31 mouse cellular contexts compared by ENCODE assay signal in the genomic region with DNA sequence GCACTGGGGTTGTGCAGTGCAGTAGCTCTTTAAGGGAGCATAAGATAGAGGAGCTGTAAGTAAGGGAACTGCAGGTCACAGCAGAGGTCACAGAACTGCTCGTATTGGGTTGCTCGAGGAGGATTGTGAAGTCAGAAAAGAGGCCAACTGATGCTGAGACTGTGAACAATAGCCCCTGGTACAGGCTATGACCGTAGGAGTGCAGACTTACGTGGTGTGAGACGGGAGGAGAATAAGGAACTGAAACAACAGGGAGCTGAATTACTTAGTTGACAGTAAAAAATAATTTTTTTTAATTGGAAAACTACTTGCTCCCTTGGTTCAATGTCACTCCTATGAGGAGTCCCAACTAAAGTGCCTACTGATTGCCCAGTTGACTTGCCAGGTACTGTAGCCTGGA. TPM values are rescaled to one million over a fixed set of nuclear protein-coding genes. Genes with fewer than 3 reads are reported as not detected.
A peak's percentile ranks its signal among the peaks of the same experiment; 100 is the strongest.
DNase-seq lines count a peak whose midpoint lies in the region; ATAC-seq lines count a peak whose summit lies in the region.
"Had no signal": no experiment of that assay in that cellular context is flagged by ENCODE, and none has a peak within 500 bp of the region (broad histone marks: within the 10 kb centered on the region; RNA-seq: fewer than 3 reads in every experiment).

No protein-coding gene starts in this region.

- intact Hi-C loops in heart, postnatal 25 days (cut with DNase I), result no loop called here

- ATAC-seq in megakaryocyte, adult 5-6 weeks (ENCODE audit: poor library complexity, severe bottlenecking), result peak; percentile 71
- no peak for ATAC-seq in neural tube, embryonic 15.5 days (ENCODE audit: low FRiP score)
- ATAC-seq: activated CD4-positive, CD25-positive, alpha-beta regulatory T cell, adult 4 months; CD4-positive, CD25-positive, alpha-beta regulatory T cell, adult 4 months; forebrain, embryonic 15.5 days; hindbrain, embryonic 16.5 days; intestine, embryonic 15.5 days had no signal

- no peaks in the 10 kb centered on the region for H3K4me1 ChIP-seq in neural tube, embryonic 15.5 days
- H3K4me1 ChIP-seq: embryonic facial prominence, embryonic 13.5 days; forebrain, embryonic 12.5 days; forebrain, embryonic 15.5 days; hindbrain, embryonic 13.5 days; intestine, embryonic 15.5 days had no signal

- H3K4me3 ChIP-seq in neural tube, embryonic 15.5 days (replicated peaks), result no peak overlapping the region
- H3K4me3 ChIP-seq: embryonic facial prominence, embryonic 10.5 days; embryonic facial prominence, embryonic 13.5 days; erythroblast, embryonic 14.5 days; forebrain, embryonic 12.5 days; forebrain, embryonic 15.5 days; hindbrain, embryonic 10.5 days; hindbrain, embryonic 13.5 days; intestine, embryonic 15.5 days had no signal

- no peaks in the 10 kb centered on the region for H3K27me3 ChIP-seq in neural tube, embryonic 15.5 days (replicated peaks)
- H3K27me3 ChIP-seq: embryonic facial prominence, embryonic 13.5 days; forebrain, embryonic 12.5 days; forebrain, embryonic 15.5 days; hindbrain, embryonic 13.5 days; intestine, embryonic 15.5 days had no signal

- DNase-seq in heart, adult 11 months, result peak; percentile 41
- DNase-seq in heart, postnatal 25 days (ENCODE audit: low spot score), result no peak
- DNase-seq in embryo, embryonic 10.5 days (ENCODE audit: low spot score), result peak; percentile 26
- DNase-seq in right cerebral cortex, postnatal 14 days, result no peak
- no peak for DNase-seq in retina, embryonic 14.5 days (ENCODE audit: low spot score)
- DNase-seq: adrenal gland, postnatal 10 days; adrenal gland, postnatal 36 days; cerebellum, adult 18-20 months; cerebellum, adult 9-10 months; cerebellum, postnatal 14 days; gastrocnemius, postnatal 25 days; heart, postnatal 36 days had no signal

- 32% methylated on average over 5 of the region's 5 CpGs for WGBS in neural tube, embryonic 15.5 days

- no peak overlapping the region for H3K9ac ChIP-seq in neural tube, embryonic 15.5 days (replicated peaks)
- H3K9ac ChIP-seq: embryonic facial prominence, embryonic 13.5 days; forebrain, embryonic 12.5 days; forebrain, embryonic 15.5 days; hindbrain, embryonic 13.5 days; intestine, embryonic 15.5 days had no signal

- H3K27ac ChIP-seq in neural tube, embryonic 15.5 days (replicated peaks), result no peak overlapping the region
- H3K27ac ChIP-seq: embryonic facial prominence, embryonic 10.5 days; embryonic facial prominence, embryonic 13.5 days; forebrain, embryonic 12.5 days; forebrain, embryonic 15.5 days; hindbrain, embryonic 10.5 days; hindbrain, embryonic 13.5 days; intestine, embryonic 15.5 days had no signal

- no peak overlapping the region for H3K4me2 ChIP-seq in neural tube, embryonic 15.5 days
- H3K4me2 ChIP-seq: embryonic facial prominence, embryonic 13.5 days; forebrain, embryonic 12.5 days; forebrain, embryonic 15.5 days; heart, embryonic 11.5 days; hindbrain, embryonic 13.5 days; intestine, embryonic 15.5 days had no signal

- H3K36me3 ChIP-seq in neural tube, embryonic 15.5 days, result no peaks in the 10 kb centered on the region
- H3K36me3 ChIP-seq: embryonic facial prominence, embryonic 10.5 days; embryonic facial prominence, embryonic 13.5 days; forebrain, embryonic 12.5 days; forebrain, embryonic 15.5 days; hindbrain, embryonic 10.5 days; hindbrain, embryonic 13.5 days; intestine, embryonic 15.5 days had no signal

- no peaks in the 10 kb centered on the region for H3K9me3 ChIP-seq in neural tube, embryonic 15.5 days (replicated peaks)
- H3K9me3 ChIP-seq: embryonic facial prominence, embryonic 10.5 days; embryonic facial prominence, embryonic 13.5 days; forebrain, embryonic 12.5 days; forebrain, embryonic 15.5 days; hindbrain, embryonic 10.5 days; hindbrain, embryonic 13.5 days; intestine, embryonic 15.5 days had no signal

RNA-seq across cellular contexts. Expression of gene Mael, which starts 34.4 kb away (rescaled TPM):
- not detected for total RNA-seq in heart, postnatal 25 days (2021)
- total RNA-seq in megakaryocyte, adult 5-6 weeks (2015), result not detected in 2 replicates
- not detected in 2 replicates for total RNA-seq in megakaryocyte, adult 5-6 weeks (2017)
- 0.22 TPM in 1 of 2 replicates, not detected in the other for polyA plus RNA-seq in neural tube, embryonic 15.5 days (2015; fragmentation: Nextera tagmentation; extraction: Ambion mirVana)
- total RNA-seq: adrenal gland, postnatal 10 days; adrenal gland, postnatal 36 days; gastrocnemius, adult 8-10 months; gastrocnemius, postnatal 25 days; heart, adult 8-10 months; heart, postnatal 36 days had no signal
- polyA plus RNA-seq: activated CD4-positive, CD25-positive, alpha-beta regulatory T cell, adult 4 months; C2C12; CD4-positive, CD25-positive, alpha-beta regulatory T cell, adult 4 months; embryonic facial prominence, embryonic 10.5 days; embryonic facial prominence, embryonic 13.5 days; erythroblast, embryonic 14.5 days; forebrain, embryonic 12.5 days; forebrain, embryonic 15.5 days; heart, embryonic 14.5 days; heart, postnatal 0 days; hindbrain, embryonic 13.5 days; intestine, embryonic 15.5 days had no signal

RNA-seq across cellular contexts. Expression of gene Ildr2, which starts 49.8 kb away (rescaled TPM):
- 1 to 10 TPM; 2.8 to 3.6 TPM for total RNA-seq in heart, postnatal 25 days (2021)
- total RNA-seq in megakaryocyte, adult 5-6 weeks (2015), result 0.02 TPM in 1 of 2 replicates, not detected in the other
- 0.16 TPM in 1 of 2 replicates, not detected in the other for total RNA-seq in megakaryocyte, adult 5-6 weeks (2017)
- 2.8 and 3.0 TPM in 2 replicates for polyA plus RNA-seq in neural tube, embryonic 15.5 days (2015; fragmentation: Nextera tagmentation; extraction: Ambion mirVana)
- polyA plus RNA-seq: activated CD4-positive, CD25-positive, alpha-beta regulatory T cell, adult 4 months; CD4-positive, CD25-positive, alpha-beta regulatory T cell, adult 4 months; erythroblast, embryonic 14.5 days had no signal

Comparison
In these comparisons a context has a peak if more than half of its experiments do, and no peak if none do; other contexts are left out.
1. DNase-seq: peak in heart, adult 11 months (single experiment) and embryo, embryonic 10.5 days (single experiment); none in heart, postnatal 25 days (single experiment), right cerebral cortex, postnatal 14 days (single experiment) and retina, embryonic 14.5 days (single experiment).